In genomic region chr5:140405126-140405525, GRCm38 (mm10) we compare ENCODE assay signal across 19 mouse cellular contexts. TPM values are rescaled to one million over a fixed set of nuclear protein-coding genes. Genes with fewer than 3 reads are reported as not detected.
"Had no signal": no experiment of that assay in that cellular context is flagged by ENCODE, and none has a peak within 500 bp of the region (broad histone marks: within the 10 kb centered on the region; RNA-seq: fewer than 3 reads in every experiment).

No protein-coding gene starts in this region.

- DNase-seq: kidney, adult 11 months; kidney, adult 9 months; kidney, postnatal 36 days; left cerebral cortex, postnatal 4 days; lung, adult 2 months; midbrain, embryonic 14.5 days; right cerebral cortex, adult 18-20 months; right cerebral cortex, postnatal 25 days; thymus, adult 2 months; thymus, postnatal 25 days had no signal

- H3K36me3 ChIP-seq: liver, embryonic 15.5 days; neural tube, embryonic 15.5 days had no signal

- H3K27me3 ChIP-seq: liver, embryonic 15.5 days; neural tube, embryonic 15.5 days had no signal

- H3K9me3 ChIP-seq: liver, embryonic 15.5 days; neural tube, embryonic 15.5 days had no signal

- H3K4me3 ChIP-seq: liver, embryonic 15.5 days; myocyte; neural tube, embryonic 15.5 days had no signal

- ATAC-seq: lung, postnatal 0 days had no signal

- H3K4me2 ChIP-seq: liver, embryonic 11.5 days; liver, embryonic 15.5 days; neural tube, embryonic 15.5 days had no signal

- H3K27ac ChIP-seq: kidney, postnatal 0 days; liver, embryonic 15.5 days; neural tube, embryonic 15.5 days had no signal

- H3K4me1 ChIP-seq: liver, embryonic 15.5 days; neural tube, embryonic 15.5 days had no signal

- H3K9ac ChIP-seq: liver, embryonic 15.5 days; neural tube, embryonic 15.5 days had no signal

RNA-seq across cellular contexts. Expression of gene Gm4869, which starts 40.3 kb away (rescaled TPM):
- polyA plus RNA-seq: kidney, postnatal 0 days; liver, embryonic 11.5 days; liver, embryonic 15.5 days; lung, postnatal 0 days; midbrain, embryonic 14.5 days; neural tube, embryonic 11.5 days; neural tube, embryonic 15.5 days; small intestine, adult 2 months; stomach, embryonic 14.5 days had no signal
